Mouse (Mus musculus) left cerebral cortex, adult 9 months (tissue): ENCODE measurements around the gene Tcaf1.

Source experiments
- DNase-seq, 2 experiments: peaks; one replicate each; pipeline ENCODE4 v3.0.0; 2022; ENCODE audit warnings: low spot score in 2 of 2

Gene Tcaf1

GRCm38 (mm10) chr6:42709291-42710211, at the start of gene Tcaf1:
TSS of gene Tcaf1 (minus strand) at chr6:42710088.
- DNase-seq, result peak; percentile 87 to 93

DNA sequence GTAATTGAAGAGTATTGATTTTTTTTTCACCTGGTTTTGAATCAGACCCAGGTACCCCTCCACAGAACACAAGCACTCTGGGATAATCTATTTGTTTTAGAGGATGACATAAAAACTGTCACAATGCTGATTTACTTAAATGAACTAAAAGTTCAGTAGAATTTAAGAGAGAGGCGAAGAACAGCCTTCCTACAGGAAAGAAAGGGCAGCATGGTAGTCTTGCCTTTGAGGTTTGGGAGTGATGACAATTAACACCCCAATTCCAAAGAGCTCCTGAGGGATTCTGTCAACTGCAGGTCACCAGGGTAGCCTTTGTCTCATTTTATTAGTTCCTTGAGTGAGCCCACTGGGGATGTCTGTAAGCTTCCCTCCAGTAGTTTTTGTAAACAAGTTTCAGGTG, 46.2 kb upstream of the Tcaf1 start, which contains the start of gene Olfr38:
Gene Olfr38, plus strand, starts transcription at position 301 of the 400 bp plus-strand sequence.
- no peak for DNase-seq

DNA sequence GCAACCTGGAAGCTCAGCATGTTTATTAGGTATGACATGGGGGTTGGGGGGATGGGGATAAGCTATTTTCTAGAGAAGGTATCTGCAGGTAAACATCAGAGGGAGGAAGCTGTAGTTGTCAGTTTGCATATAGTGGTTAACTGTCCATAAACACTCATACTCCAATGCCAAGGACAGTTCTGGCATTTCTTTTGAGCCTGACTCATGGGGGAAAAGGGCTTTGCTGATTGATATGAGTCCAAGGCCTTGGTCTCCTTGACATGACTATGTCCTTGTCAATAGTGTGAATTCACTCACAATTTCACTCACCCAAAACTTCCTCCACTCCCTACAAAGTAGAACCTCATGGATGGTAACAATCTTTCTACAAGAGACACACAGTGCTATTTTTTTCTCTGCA, 38.0 kb upstream of the Tcaf1 start:
- no peak for DNase-seq

- DNase-seq, result peak in 1 of 2 experiments; percentile 10
Observed at GRCm38 (mm10) chr6:42742303-42742702, 32.4 kb upstream of the Tcaf1 start.

GRCm38 (mm10) chr6:42739071-42739470, 29.2 kb upstream of the Tcaf1 start, which contains the start of gene Olfr453:
TSS of gene Olfr453 (plus strand) at chr6:42739371.
- no peak for DNase-seq

DNA sequence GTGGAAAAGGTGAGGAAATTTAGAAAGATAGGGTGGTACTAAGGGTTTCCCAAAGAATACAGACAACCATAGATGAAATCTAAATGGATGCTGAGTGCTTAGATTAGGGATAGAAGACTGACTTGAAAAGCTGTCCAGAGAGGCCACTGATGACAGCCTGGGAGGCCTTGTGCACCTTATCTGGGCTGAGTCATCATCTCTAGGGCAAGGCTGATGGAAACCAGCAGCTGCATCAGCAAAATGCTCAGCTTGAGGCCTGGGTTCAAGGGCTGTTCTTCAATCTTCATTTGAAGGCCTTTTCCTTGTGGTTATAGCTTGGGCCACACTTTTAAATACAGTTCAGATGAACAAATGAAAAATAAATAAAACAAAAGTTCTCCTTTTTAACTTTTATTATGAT, 8.1 kb upstream of the Tcaf1 start:
- no peak for DNase-seq

- no peak for DNase-seq
Observed at GRCm38 (mm10) chr6:42714668-42715067, 4.8 kb upstream of the Tcaf1 start.

DNA sequence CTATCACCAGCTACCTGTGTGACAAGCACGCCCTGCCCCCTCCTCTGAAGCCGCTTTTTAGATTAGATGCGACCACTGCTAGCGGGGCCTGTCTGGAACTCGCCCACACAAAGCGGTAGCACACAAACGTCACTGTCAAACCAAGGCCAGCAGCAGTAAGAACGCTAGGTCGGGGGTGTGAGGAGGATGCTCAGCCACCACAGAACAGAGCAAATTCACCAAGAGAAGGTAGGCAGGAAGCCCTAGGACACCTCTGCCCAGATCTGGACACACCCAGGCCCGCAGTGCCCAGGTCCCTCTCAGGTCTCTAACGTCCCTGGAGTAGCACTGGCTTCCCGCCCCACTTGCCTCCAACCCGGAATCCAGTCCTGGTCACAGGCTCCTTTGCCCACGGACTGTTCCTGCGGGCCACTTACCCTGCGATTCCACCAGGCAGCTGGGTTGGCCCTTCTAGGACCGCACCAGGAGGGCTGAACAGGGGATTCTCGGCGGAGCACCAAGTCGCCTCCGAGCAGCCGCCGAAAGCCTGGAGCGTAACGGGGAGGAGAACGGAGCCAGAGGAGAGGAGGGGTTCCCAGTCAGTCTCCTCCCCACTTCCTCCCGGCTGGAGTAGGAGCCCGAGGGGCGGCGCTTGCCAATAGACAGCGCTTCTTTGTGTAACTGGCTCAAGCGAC, 17.2 kb downstream of the Tcaf1 start:
- DNase-seq, result peak; percentile 54 to 87

- DNase-seq, result peak; percentile 44 to 74
Observed at GRCm38 (mm10) chr6:42692154-42692516, 17.8 kb downstream of the Tcaf1 start.

DNA sequence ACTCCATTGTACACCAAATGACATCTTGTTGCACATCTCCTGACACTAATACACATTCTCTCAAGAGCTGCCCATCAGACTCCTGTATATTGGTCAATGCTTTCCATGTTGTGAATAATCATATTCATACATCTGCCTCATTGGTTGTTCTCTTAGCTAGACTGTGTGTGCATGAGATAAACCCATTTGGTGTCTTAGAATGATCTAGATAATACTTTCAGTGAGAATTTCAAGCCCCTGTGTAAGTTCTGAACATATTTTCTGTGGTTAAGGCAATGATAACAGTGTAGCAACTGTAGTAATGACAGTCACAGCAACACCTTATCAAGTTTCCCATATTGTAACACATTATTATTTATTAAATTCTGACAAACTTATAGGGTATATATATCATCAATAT, 20.1 kb downstream of the Tcaf1 start:
- no peak for DNase-seq

DNA sequence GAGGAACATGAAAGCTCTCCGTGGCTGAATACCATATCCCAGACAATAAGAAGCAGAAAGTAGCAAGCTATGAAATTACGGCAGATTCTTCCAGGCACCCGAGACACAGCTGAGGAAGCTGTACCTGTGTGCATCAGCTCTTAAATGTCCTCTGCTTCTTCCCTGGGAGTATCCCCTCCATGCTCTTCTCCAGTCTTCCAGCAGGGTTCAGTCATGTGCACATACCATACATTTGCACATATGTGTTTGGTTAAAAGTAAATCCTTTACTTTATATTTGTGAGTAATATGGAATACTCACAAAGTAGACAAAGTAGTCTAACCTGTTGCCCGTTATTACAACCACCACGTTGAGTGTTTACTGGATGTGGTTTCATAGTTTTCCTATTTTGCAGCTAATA, 22.0 kb downstream of the Tcaf1 start:
- no peak for DNase-seq

- peak in 1 of 2 experiments; percentile 28 for DNase-seq
Observed at GRCm38 (mm10) chr6:42680077-42680476, 29.8 kb downstream of the Tcaf1 start.

- no peak for DNase-seq
Observed at GRCm38 (mm10) chr6:42676011-42676410, 33.9 kb downstream of the Tcaf1 start.

DNA sequence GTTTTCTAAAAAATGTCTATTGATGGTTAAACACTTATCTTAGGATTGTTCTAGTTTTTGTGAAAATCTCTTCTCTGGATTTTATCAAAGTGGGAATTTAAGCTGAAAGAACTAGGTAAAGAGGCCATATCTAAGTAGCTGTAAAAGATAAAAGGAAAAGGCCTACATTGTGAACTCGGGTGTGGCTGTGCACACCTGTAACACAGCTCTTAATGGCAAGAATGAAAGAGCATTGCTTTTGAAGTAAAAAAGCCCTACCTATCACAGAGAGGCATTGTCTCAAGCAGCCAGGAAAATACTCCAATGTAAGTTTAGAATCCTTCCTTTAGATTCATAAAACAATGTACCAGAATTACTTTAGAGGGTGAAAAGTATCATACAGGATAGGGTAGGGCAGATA, 38.1 kb downstream of the Tcaf1 start:
- no peak for DNase-seq

GRCm38 (mm10) chr6:42667722-42668121, 42.2 kb downstream of the Tcaf1 start:
- DNase-seq, result no peak

DNA sequence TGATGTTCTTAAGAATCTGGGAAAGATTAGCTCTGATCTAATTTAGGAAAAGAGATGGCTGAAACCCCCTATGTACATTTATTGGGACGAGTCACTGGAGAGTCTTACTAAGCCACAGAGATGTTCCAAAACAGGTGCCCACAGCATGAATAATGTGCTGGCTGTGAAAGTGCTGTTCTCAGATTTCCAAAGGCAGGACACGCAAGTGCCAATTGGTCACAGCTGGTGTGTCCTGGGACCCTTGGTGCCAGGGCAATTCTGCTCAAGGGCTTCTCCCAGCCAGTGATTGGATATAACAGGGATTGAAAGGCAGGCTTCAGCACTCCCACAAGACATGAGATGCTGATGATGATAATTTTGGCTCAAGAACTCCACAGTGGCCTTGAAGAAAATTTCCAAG, 48.1 kb downstream of the Tcaf1 start:
- no peak for DNase-seq

DNA sequence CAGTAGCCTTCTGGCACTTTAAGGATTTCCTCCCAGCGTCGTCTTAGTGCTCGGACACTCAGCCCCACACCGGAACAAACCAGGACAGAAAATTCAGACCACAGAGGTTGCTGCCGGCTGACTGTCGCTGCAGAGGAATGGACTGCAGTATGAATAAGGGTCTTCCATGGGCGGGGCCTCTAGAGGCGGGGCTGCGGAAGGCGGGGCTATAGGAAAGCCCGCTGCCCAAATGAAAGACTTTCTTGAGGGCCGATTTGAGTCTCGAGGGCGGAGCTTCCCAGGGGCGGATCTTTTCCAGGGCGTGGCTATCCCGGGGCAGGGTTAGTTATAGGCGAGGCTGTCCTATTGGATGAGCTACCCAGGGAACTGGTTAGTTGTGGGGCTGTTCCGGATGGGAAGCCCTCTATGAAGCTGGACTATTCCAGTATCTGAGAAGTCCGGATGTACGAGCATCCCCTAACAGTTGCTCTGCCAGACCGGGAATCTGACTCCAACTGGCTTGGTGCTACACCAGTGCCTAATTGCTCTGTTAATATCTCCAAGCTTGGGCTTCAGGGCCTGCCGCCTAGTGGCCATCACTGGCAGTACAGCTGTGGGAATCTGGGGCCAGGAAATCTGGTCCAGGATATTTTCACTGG, 64.9 kb downstream of the Tcaf1 start, which contains the start of gene Tcaf2:
Gene Tcaf2, minus strand, starts transcription at position 343 of the 638 bp plus-strand sequence.
- DNase-seq, result peak in 1 of 2 experiments; percentile 60

- DNase-seq, result no peak
Observed at GRCm38 (mm10) chr6:42634393-42634792, 75.5 kb downstream of the Tcaf1 start.

DNA sequence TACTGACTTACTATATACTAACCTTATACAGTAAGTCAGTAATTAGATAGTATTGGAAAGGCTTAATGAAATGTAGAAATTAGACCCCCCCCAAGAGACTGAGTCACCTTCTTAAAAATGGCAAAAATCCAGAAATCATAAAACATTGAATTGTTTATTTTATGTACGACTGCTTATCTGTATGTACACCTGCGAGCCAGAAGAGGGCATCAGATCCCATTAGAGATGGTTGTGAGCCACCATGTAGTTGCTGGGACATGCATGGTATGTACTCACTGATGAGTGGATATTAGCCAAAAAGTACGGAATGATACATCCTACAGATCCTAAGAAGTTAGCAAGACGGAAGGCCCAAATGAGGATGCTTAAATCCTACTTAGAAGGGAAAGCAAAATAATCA, 78.5 kb downstream of the Tcaf1 start:
- DNase-seq, result no peak
